Mouse (Mus musculus): ENCODE results near the gene Fra10ac1. TPM values are rescaled to one million over a fixed set of nuclear protein-coding genes. Genes with fewer than 3 reads are reported as not detected.

Gene Fra10ac1
- polyA plus RNA-seq, 2 experiments = 30.9 to 33.6 TPM

DNA sequence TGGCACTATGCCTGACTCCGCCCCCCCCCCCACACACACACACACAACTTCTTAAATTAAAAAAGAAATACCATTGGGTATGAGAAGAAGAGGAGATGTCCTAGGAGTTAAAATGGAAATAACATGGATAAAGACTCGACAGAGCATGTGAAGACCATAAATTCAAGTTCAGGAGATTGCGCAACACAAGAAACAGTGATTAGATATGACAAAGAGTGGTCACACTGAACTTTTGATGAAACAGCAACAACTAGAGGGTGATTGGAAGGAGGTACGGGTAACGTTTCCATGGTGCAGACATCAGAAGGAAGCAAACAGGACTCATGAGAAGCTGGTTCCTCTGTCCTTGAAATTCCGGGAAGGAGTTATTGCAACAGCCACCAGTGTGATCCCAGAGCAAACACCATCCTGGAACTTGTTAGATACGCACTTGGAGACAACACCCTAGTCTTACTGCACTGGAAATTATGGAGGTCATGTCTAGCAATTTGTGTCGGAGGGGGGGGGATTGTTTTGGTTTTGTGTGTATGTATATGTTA, 18.4 kb upstream of the Fra10ac1 start:
- peaks cover 16% of the 10 kb centered on the region; the same call in 1 of the 2 replicates for H3K4me1 ChIP-seq (ENCODE audit: control insufficient read depth, insufficient read depth, low read length)
- H3K9me3 ChIP-seq (ENCODE audit: control insufficient read depth, low read length) = no peaks in the 10 kb centered on the region
- DNase-seq (ENCODE audit: low spot score) = no peak
- H3K36me3 ChIP-seq (ENCODE audit: control insufficient read depth, insufficient read depth, low read length) = no peaks in the 10 kb centered on the region
- H3K4me3 ChIP-seq (replicated peaks; ENCODE audit: low read length) = no peak overlapping the region
- no peak for ATAC-seq (ENCODE audit: low FRiP score, low read depth)
- no peak for TF ChIP-seq POLR2A (IDR thresholded peaks at IDR 0.05; ENCODE audit: borderline replicate concordance, extremely low read depth, insufficient read depth, insufficient read length)
- no peak overlapping the region for H3K9ac ChIP-seq (ENCODE audit: low read depth, low read length, severe bottlenecking)
- H3K27ac ChIP-seq (replicated peaks; ENCODE audit: low read depth, low read length) = no peak overlapping the region
- WGBS = 87% methylated on average over 8 of the region's 8 CpGs
- H3K27me3 ChIP-seq (ENCODE audit: control insufficient read depth, insufficient read depth, low read length) = no peaks in the 10 kb centered on the region
- no peak overlapping the region for H3K4me2 ChIP-seq (replicated peaks; ENCODE audit: low read depth, low read length, severe bottlenecking)

DNA sequence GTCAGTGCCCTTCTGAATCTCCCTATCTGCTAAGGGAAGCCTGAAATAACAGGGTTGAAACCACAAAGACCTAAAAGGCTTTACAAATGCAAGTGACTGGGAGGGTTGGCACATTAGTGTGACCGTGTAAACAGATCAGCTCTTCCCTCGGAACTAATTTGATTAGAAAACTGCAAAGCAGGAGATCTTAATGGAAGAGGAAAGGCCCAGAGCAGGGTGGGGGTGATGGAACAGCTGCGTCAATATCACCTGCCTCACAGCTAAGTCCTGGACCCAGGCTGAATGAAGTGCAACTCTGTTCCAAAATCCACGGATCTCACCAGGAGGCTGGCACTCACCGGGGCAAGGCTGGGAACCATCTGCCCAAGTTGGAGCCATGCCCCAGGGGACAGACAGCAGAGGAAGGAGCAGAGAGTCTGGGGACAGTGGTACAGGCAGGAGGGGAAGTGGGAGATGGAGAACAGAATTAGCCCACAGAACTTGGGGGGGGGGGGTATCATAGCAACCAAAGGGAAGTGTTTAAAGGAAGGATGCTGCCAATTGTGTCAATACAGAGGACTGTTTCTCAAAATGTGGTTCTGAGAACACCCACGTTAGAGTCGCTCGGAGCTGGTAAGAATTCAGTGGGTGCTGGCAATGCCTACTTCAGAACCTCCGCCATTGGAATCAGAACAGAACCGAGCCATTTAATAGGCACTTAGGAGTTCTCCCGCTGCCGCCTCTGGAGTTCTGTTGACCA, 14.4 kb upstream of the Fra10ac1 start:
- H3K36me3 ChIP-seq (ENCODE audit: control insufficient read depth, insufficient read depth, low read length) = no peaks in the 10 kb centered on the region
- WGBS = 68% methylated on average over 12 of the region's 12 CpGs
- H3K27me3 ChIP-seq (ENCODE audit: control insufficient read depth, insufficient read depth, low read length) = no peaks in the 10 kb centered on the region
- H3K27ac ChIP-seq (replicated peaks; ENCODE audit: low read depth, low read length) = no peak overlapping the region
- no peak for TF ChIP-seq POLR2A (IDR thresholded peaks at IDR 0.05; ENCODE audit: borderline replicate concordance, extremely low read depth, insufficient read depth, insufficient read length)
- no peaks in the 10 kb centered on the region for H3K4me1 ChIP-seq (ENCODE audit: control insufficient read depth, insufficient read depth, low read length)
- H3K4me3 ChIP-seq (replicated peaks; ENCODE audit: low read length) = no peak overlapping the region
- no peak overlapping the region for H3K4me2 ChIP-seq (replicated peaks; ENCODE audit: low read depth, low read length, severe bottlenecking)
- H3K9ac ChIP-seq (ENCODE audit: low read depth, low read length, severe bottlenecking) = no peak overlapping the region
- ATAC-seq (ENCODE audit: low FRiP score, low read depth) = no peak
- H3K9me3 ChIP-seq (ENCODE audit: control insufficient read depth, low read length) = no peaks in the 10 kb centered on the region
- no peak for DNase-seq (ENCODE audit: low spot score)

DNA sequence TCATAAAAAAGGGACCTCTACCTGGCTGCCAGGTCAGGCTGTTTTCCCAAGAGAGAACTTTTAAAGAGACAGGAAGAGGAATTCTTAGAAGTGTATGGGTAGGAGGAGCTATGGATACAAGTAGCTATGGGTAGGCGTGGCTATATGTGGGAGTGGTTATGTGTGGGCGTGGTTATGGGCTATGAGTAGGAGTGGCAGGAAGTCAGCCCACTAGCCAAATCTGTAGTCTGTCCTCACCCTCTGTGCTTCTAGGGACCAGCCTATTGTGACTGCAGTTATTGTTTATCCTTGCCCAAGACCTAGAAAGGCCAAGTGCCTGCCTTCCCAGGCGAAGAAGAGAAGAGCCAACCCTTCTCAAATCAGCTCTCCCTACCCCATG, 13.9 kb upstream of the Fra10ac1 start:
- H3K4me1 ChIP-seq (ENCODE audit: control insufficient read depth, insufficient read depth, low read length) = no peaks in the 10 kb centered on the region
- peak; percentile 7 for DNase-seq (ENCODE audit: low spot score)
- H3K4me3 ChIP-seq (replicated peaks; ENCODE audit: low read length) = no peak overlapping the region
- H3K4me2 ChIP-seq (replicated peaks; ENCODE audit: low read depth, low read length, severe bottlenecking) = no peak overlapping the region
- no peak overlapping the region for H3K27ac ChIP-seq (replicated peaks; ENCODE audit: low read depth, low read length)
- no peaks in the 10 kb centered on the region for H3K9me3 ChIP-seq (ENCODE audit: control insufficient read depth, low read length)
- no peak overlapping the region for H3K9ac ChIP-seq (ENCODE audit: low read depth, low read length, severe bottlenecking)
- WGBS = 37% methylated on average over 3 of the region's 3 CpGs
- peak; percentile 50; the same call in 1 of the 2 replicates for ATAC-seq (ENCODE audit: low FRiP score, low read depth)
- H3K27me3 ChIP-seq (ENCODE audit: control insufficient read depth, insufficient read depth, low read length) = no peaks in the 10 kb centered on the region
- no peaks in the 10 kb centered on the region for H3K36me3 ChIP-seq (ENCODE audit: control insufficient read depth, insufficient read depth, low read length)
- no peak for TF ChIP-seq POLR2A (IDR thresholded peaks at IDR 0.05; ENCODE audit: borderline replicate concordance, extremely low read depth, insufficient read depth, insufficient read length)

- TF ChIP-seq POLR2A (IDR thresholded peaks at IDR 0.05; ENCODE audit: borderline replicate concordance, extremely low read depth, insufficient read depth, insufficient read length) = no peak
- ATAC-seq (ENCODE audit: low FRiP score, low read depth) = no peak
- WGBS = 62% methylated on average over 5 of the region's 5 CpGs
- no peaks in the 10 kb centered on the region for H3K9me3 ChIP-seq (ENCODE audit: control insufficient read depth, low read length)
- H3K9ac ChIP-seq (ENCODE audit: low read depth, low read length, severe bottlenecking) = no peak overlapping the region
- no peaks in the 10 kb centered on the region for H3K27me3 ChIP-seq (ENCODE audit: control insufficient read depth, insufficient read depth, low read length)
- DNase-seq (ENCODE audit: low spot score) = no peak
- H3K4me3 ChIP-seq (replicated peaks; ENCODE audit: low read length) = no peak overlapping the region
- no peak overlapping the region for H3K27ac ChIP-seq (replicated peaks; ENCODE audit: low read depth, low read length)
- H3K4me1 ChIP-seq (ENCODE audit: control insufficient read depth, insufficient read depth, low read length) = no peaks in the 10 kb centered on the region
- no peaks in the 10 kb centered on the region for H3K36me3 ChIP-seq (ENCODE audit: control insufficient read depth, insufficient read depth, low read length)
- no peak overlapping the region for H3K4me2 ChIP-seq (replicated peaks; ENCODE audit: low read depth, low read length, severe bottlenecking)
Measured at GRCm38 (mm10) chr19:38236526-38236925, 12.6 kb upstream of the Fra10ac1 start.

DNA sequence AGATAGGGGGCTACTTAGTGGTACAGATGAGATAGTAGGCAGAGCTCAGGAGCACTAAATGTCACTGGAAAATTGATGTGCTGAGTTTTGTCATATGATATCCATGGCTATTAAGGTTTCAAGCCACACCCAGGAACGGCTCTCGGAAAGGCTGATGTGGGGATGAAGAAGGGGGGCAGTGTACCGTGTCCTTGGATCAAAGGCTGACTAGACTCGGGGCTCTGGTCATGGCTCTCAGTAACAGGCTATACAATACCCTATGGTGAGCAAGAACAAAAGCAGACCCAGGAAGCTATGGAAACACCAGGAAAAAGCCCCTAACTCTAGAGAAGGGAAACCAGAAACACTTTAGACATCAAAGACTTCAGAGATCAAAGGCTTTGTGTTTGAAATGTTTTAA, 8.6 kb upstream of the Fra10ac1 start:
- H3K36me3 ChIP-seq (ENCODE audit: control insufficient read depth, insufficient read depth, low read length) = no peaks in the 10 kb centered on the region
- no peak for TF ChIP-seq POLR2A (IDR thresholded peaks at IDR 0.05; ENCODE audit: borderline replicate concordance, extremely low read depth, insufficient read depth, insufficient read length)
- H3K27me3 ChIP-seq (ENCODE audit: control insufficient read depth, insufficient read depth, low read length) = no peaks in the 10 kb centered on the region
- ATAC-seq (ENCODE audit: low FRiP score, low read depth) = no peak
- H3K9me3 ChIP-seq (ENCODE audit: control insufficient read depth, low read length) = no peaks in the 10 kb centered on the region
- H3K4me1 ChIP-seq (ENCODE audit: control insufficient read depth, insufficient read depth, low read length) = no peaks in the 10 kb centered on the region
- H3K4me3 ChIP-seq (replicated peaks; ENCODE audit: low read length) = no peak overlapping the region
- H3K27ac ChIP-seq (replicated peaks; ENCODE audit: low read depth, low read length) = no peak overlapping the region
- H3K4me2 ChIP-seq (replicated peaks; ENCODE audit: low read depth, low read length, severe bottlenecking) = no peak overlapping the region
- 1% methylated on average over 4 of the region's 4 CpGs for WGBS
- H3K9ac ChIP-seq (ENCODE audit: low read depth, low read length, severe bottlenecking) = no peak overlapping the region
- DNase-seq (ENCODE audit: low spot score) = no peak

Measured in limb, embryonic 14.5 days (tissue).